8 mouse cellular contexts compared by ENCODE assay signal in the genomic region with DNA sequence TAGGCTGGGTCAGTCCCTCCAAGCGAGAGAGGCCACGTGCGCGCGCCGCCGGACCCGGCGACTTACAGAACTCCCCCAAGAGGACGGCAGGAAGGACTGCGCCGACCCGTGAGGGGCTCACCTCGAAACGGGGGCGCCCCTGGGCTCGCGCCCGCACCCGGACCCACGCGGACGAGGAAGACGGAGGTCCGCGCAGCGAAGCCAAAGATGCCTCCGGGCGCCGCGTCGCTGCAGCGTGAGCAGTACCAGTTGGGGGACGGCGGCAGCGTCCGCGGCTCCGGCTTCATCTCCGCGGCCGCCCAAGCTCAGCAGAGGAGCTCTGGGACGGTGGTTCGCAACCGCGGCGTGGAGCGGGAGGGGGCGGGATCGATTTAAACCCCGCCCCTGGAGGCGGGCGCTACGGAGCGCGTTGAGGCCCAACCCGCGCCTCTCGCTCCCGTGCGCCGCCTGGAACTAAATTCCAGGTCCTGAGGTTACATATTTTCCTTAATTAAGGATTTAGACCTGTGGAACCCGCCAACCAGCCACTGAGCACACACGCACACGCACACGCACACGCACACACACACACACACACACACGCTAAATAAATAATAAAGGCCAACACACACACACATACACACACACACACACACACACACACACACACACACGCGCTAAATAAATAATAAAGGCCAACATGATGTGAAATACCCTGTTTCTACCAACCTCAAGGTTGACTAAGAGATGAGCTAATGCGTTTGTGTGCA. TPM values are rescaled to one million over a fixed set of nuclear protein-coding genes. Genes with fewer than 3 reads are reported as not detected.
DNase-seq lines count a peak whose midpoint lies in the region; ATAC-seq and TF ChIP-seq lines count a peak whose summit lies in the region.

A gene (minus strand): TSS at position 373 of the 749 bp plus-strand sequence.

- no peaks in the 10 kb centered on the region for H3K27me3 ChIP-seq in Patski
- H3K27me3 ChIP-seq in hindbrain, embryonic 12.5 days: no peaks in the 10 kb centered on the region

- H3K9ac ChIP-seq in hindbrain, embryonic 12.5 days: peak within 1 kb of the TSS; percentile 89

- H3K27ac ChIP-seq in hindbrain, embryonic 12.5 days: peak within 1 kb of the TSS; percentile 67; the same call in 1 of the 2 replicates

- DNase-seq in Patski (ENCODE audit: low read depth, low spot score): peak; percentile 41
- peak; percentile 94 for DNase-seq in cerebellum, postnatal 10 days
- peak; percentile 77 to 85 for DNase-seq in frontal cortex, postnatal 10 days (ENCODE audit: low spot score in 2 of 2)
- peak; percentile 75 to 78 for DNase-seq in layer of hippocampus, postnatal 25 days (ENCODE audit: extremely low spot score in 1 of 2, low spot score in 1 of 2)
- DNase-seq in lung, postnatal 14 days: peak; percentile 86
- DNase-seq in ovary, postnatal 36 days (ENCODE audit: low spot score): peak; percentile 87
- peak; percentile 90 for DNase-seq in thymus, postnatal 14 days

- peaks cover 19% of the 10 kb centered on the region for H3K4me1 ChIP-seq in hindbrain, embryonic 12.5 days

- ATAC-seq in Patski: peak; percentile 58
- ATAC-seq in hindbrain, embryonic 12.5 days (ENCODE audit: low FRiP score): peak; percentile 71

- in situ Hi-C loops in Patski (cut with MboI; ENCODE audit: low pct_unique_long_range_greater_than_20kb): no loop called here

- peak within 1 kb of the TSS; percentile 86 for H3K4me2 ChIP-seq in hindbrain, embryonic 12.5 days (replicated peaks)

- TF ChIP-seq CTCF in Patski (IDR thresholded peaks at IDR 0.05): peak; percentile 57

- H3K9me3 ChIP-seq in hindbrain, embryonic 12.5 days (replicated peaks): no peaks in the 10 kb centered on the region

- under 1% methylated on average over 70 of the region's 71 CpGs for WGBS in hindbrain, embryonic 12.5 days

- peaks cover 31% of the 10 kb centered on the region for H3K36me3 ChIP-seq in hindbrain, embryonic 12.5 days

- CTCF ChIA-PET in Patski (lab: Charles Lee): no interaction called here

- POLR2A ChIA-PET in Patski (lab: Charles Lee): interaction anchor here (0.6 to 0.7 kb wide), 2 partner anchors 44 to 96 kb away, joined by 3 to 4 read pairs; no protein-coding TSS in a partner anchor

- H3K4me3 ChIP-seq in hindbrain, embryonic 12.5 days: peak within 1 kb of the TSS; percentile 88

RNA-seq across cellular contexts. Expression of the gene that starts here (rescaled TPM):
- polyA plus RNA-seq in Patski (2021): 23.7 TPM
- 22.5 and 24.2 TPM in 2 replicates for polyA plus RNA-seq in hindbrain, embryonic 12.5 days (2016; fragmentation: Nextera tagmentation; extraction: Ambion mirVana)
- 10 to 100 TPM; 19.2 to 20.6 TPM for total RNA-seq in layer of hippocampus, postnatal 25 days (2021)

Comparison
In these comparisons a context has a peak if more than half of its experiments do, and no peak if none do; other contexts are left out.
1. Peak in every context shown above with its lines: DNase-seq, ATAC-seq, H3K4me3 ChIP-seq and H3K27ac ChIP-seq.
2. DNase-seq: peak in every context shown above with its lines; median percentile 94 in cerebellum, postnatal 10 days; 90 in thymus, postnatal 14 days; 87 in ovary, postnatal 36 days; 86 in lung, postnatal 14 days; 81 in frontal cortex, postnatal 10 days; 76 in layer of hippocampus, postnatal 25 days; 41 in Patski.